ENCODE assay signal across 23 mouse cellular contexts in the genomic region with DNA sequence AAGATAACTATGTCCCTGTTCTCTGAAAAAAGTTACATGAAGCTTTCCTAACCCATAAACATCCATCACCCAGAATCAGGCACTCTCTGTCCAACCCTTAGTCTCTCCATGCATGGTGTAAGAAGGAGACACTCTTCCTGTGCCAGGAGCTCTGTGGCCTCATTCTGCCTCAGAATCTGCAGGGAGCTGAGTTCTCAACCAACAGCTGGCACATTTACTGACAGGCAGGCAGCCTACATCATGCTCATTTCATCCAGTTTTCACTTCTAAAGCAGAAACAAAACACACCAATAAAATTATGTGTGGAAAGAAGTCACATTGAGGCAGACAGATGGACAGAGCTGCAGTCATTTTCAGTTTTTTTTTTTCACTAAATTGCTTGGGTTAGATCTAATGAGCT.
DNase-seq lines count a peak whose midpoint lies in the region; ATAC-seq lines count a peak whose summit lies in the region.
"Had no signal": no experiment of that assay in that cellular context is flagged by ENCODE, and none has a peak within 500 bp of the region (broad histone marks: within the 10 kb centered on the region; RNA-seq: fewer than 3 reads in every experiment).

No protein-coding gene starts in this region.

- H3K9ac ChIP-seq in forebrain, embryonic 16.5 days (replicated peaks; ENCODE audit: low read depth, low read length): no peak overlapping the region
- no peak overlapping the region for H3K9ac ChIP-seq in forebrain, embryonic 14.5 days (ENCODE audit: low read length)
- H3K9ac ChIP-seq: embryonic facial prominence, embryonic 12.5 days; hindbrain, embryonic 13.5 days; intestine, embryonic 15.5 days; limb, embryonic 12.5 days; liver, postnatal 0 days had no signal

- no peak overlapping the region for H3K27ac ChIP-seq in forebrain, embryonic 16.5 days (ENCODE audit: low read length)
- H3K27ac ChIP-seq in forebrain, embryonic 14.5 days (ENCODE audit: low read depth, low read length): no peak overlapping the region
- H3K27ac ChIP-seq: embryonic facial prominence, embryonic 12.5 days; heart, adult 2 months; hindbrain, embryonic 13.5 days; intestine, embryonic 15.5 days; limb, embryonic 12.5 days; stomach, postnatal 0 days had no signal

- H3K4me1 ChIP-seq in forebrain, embryonic 16.5 days (replicated peaks; ENCODE audit: control insufficient read depth, insufficient read depth, low read length): no peaks in the 10 kb centered on the region
- H3K4me1 ChIP-seq in forebrain, embryonic 14.5 days (ENCODE audit: control insufficient read depth, insufficient read depth, low read length): no peaks in the 10 kb centered on the region
- H3K4me1 ChIP-seq: embryonic facial prominence, embryonic 12.5 days; hindbrain, embryonic 13.5 days; intestine, embryonic 15.5 days; limb, embryonic 12.5 days had no signal

- intact Hi-C loops in left cerebral cortex, postnatal 4 days (cut with DNase I): no loop called here

- H3K27me3 ChIP-seq in forebrain, embryonic 16.5 days (replicated peaks; ENCODE audit: control insufficient read depth, insufficient read depth, low read length): no peaks in the 10 kb centered on the region
- H3K27me3 ChIP-seq in forebrain, embryonic 14.5 days (replicated peaks; ENCODE audit: control insufficient read depth, insufficient read depth, low read length): no peaks in the 10 kb centered on the region
- H3K27me3 ChIP-seq: embryonic facial prominence, embryonic 12.5 days; hindbrain, embryonic 13.5 days; intestine, embryonic 15.5 days; limb, embryonic 12.5 days had no signal

- H3K4me3 ChIP-seq in forebrain, embryonic 16.5 days (replicated peaks; ENCODE audit: low read length): no peak overlapping the region
- no peak overlapping the region for H3K4me3 ChIP-seq in forebrain, embryonic 14.5 days (ENCODE audit: low read depth, low read length)
- H3K4me3 ChIP-seq: embryonic facial prominence, embryonic 12.5 days; heart, adult 2 months; hindbrain, embryonic 13.5 days; intestine, embryonic 15.5 days; limb, embryonic 12.5 days had no signal

- ATAC-seq in forebrain, embryonic 16.5 days: peak; percentile 47; the same call in 1 of the 2 replicates
- no peak for ATAC-seq in forebrain, embryonic 14.5 days
- ATAC-seq: CD4-positive, CD25-positive, alpha-beta regulatory T cell, adult 4 months; intestine, embryonic 15.5 days; liver, postnatal 0 days had no signal

- no peaks in the 10 kb centered on the region for H3K9me3 ChIP-seq in forebrain, embryonic 16.5 days (ENCODE audit: control insufficient read depth, low read length)
- H3K9me3 ChIP-seq in forebrain, embryonic 14.5 days (replicated peaks; ENCODE audit: control insufficient read depth, low read length): no peaks in the 10 kb centered on the region
- H3K9me3 ChIP-seq: embryonic facial prominence, embryonic 12.5 days; hindbrain, embryonic 13.5 days; intestine, embryonic 15.5 days; limb, embryonic 12.5 days had no signal

- DNase-seq in forebrain, embryonic 14.5 days (ENCODE audit: low spot score): no peak
- peak; percentile 13 for DNase-seq in left cerebral cortex, postnatal 4 days
- DNase-seq in left cerebral cortex, adult 11 months (ENCODE audit: low spot score): no peak
- DNase-seq in brain, adult 2 months (ENCODE audit: low read depth, low spot score): peak; percentile 45
- DNase-seq in layer of hippocampus, adult 9-11 months: peak; percentile 48
- no peak for DNase-seq in adrenal gland, postnatal 10 days
- DNase-seq in heart, adult 9 months (ENCODE audit: low spot score in 2 of 2): no peak
- DNase-seq: adrenal gland, postnatal 25 days; cerebellum, adult 9-11 months; gastrocnemius, postnatal 14 days; heart, adult 2 months; kidney, postnatal 36 days; liver, postnatal 0 days; lung, postnatal 14 days had no signal

- H3K4me2 ChIP-seq in forebrain, embryonic 16.5 days (ENCODE audit: low read length): no peak overlapping the region
- H3K4me2 ChIP-seq in forebrain, embryonic 14.5 days (ENCODE audit: low read length): no peak overlapping the region
- H3K4me2 ChIP-seq: embryonic facial prominence, embryonic 12.5 days; hindbrain, embryonic 13.5 days; intestine, embryonic 15.5 days; limb, embryonic 12.5 days; liver, embryonic 11.5 days; midbrain, embryonic 11.5 days had no signal

- H3K36me3 ChIP-seq in forebrain, embryonic 16.5 days (ENCODE audit: control insufficient read depth, insufficient read depth): no peaks in the 10 kb centered on the region
- no peaks in the 10 kb centered on the region for H3K36me3 ChIP-seq in forebrain, embryonic 14.5 days (ENCODE audit: control insufficient read depth, insufficient read depth, low read length)
- H3K36me3 ChIP-seq: embryonic facial prominence, embryonic 12.5 days; hindbrain, embryonic 13.5 days; intestine, embryonic 15.5 days; limb, embryonic 12.5 days had no signal

Comparison
In these comparisons a context has a peak if more than half of its experiments do, and no peak if none do; other contexts are left out.
1. DNase-seq: peak in left cerebral cortex, postnatal 4 days (single experiment), brain, adult 2 months (single experiment) and layer of hippocampus, adult 9-11 months (single experiment); none in forebrain, embryonic 14.5 days (single experiment), left cerebral cortex, adult 11 months (single experiment), adrenal gland, postnatal 10 days (single experiment) and heart, adult 9 months (0 of 2).